Mouse (Mus musculus): Measurements from ENCODE around the gene Nodal. TPM values are rescaled to one million over a fixed set of nuclear protein-coding genes. Genes with fewer than 3 reads are reported as not detected.

Gene Nodal
- total and polyA plus RNA-seq, 2 experiments = 0.06 to 0.18 TPM

DNA sequence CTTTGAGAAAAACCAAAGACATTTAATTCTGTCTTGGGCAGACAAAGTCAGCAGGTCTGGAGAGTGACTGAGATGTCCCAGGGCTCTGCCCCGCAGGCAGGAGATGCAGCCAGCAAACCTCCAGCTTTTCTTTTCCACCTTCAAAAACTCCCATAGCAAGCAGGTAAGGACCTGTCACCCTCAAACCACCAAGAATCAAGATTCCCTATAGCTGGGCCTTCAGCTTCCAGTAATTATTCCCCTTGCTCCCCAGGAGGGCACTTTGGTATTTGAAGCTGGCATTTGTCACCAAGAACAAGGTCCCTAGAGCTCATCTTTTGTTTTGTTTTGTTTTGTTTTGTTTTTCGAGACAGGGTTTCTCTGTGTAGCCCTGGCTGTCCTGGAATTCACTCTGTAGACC is 726 bp upstream of the Nodal start:
- H3K79me2 ChIP-seq (ENCODE audit: control insufficient read depth, insufficient read depth, low read length) = no peaks in the 10 kb centered on the region
- H3K4me1 ChIP-seq (ENCODE audit: control insufficient read depth, insufficient read depth, low read length) = peaks cover 12% of the 10 kb centered on the region
- DNase-seq (ENCODE audit: extremely low read depth, low read depth, low spot score) = no peak
- 91% methylated on average over 2 of the region's 2 CpGs for WGBS
- no peaks in the 10 kb centered on the region for H3K36me3 ChIP-seq (ENCODE audit: control insufficient read depth, insufficient read depth, low read length)
- H3K4me3 ChIP-seq (ENCODE audit: insufficient read depth, low read depth, low read length) = no peak overlapping the region
- TF ChIP-seq POLR2A (IDR thresholded peaks at IDR 0.05; ENCODE audit: extremely low read depth, insufficient read depth, low read length) (no peak), CTCF (IDR thresholded peaks at IDR 0.05; ENCODE audit: low read depth, low read length) (no peak)
- H3K27me3 ChIP-seq (ENCODE audit: control insufficient read depth, insufficient read depth, low read length) = no peaks in the 10 kb centered on the region
- no peak overlapping the region for H3K27ac ChIP-seq (replicated peaks; ENCODE audit: insufficient read depth, low read depth, low read length)
- H3K9ac ChIP-seq (ENCODE audit: low read depth, low read length) = no peak overlapping the region

DNA sequence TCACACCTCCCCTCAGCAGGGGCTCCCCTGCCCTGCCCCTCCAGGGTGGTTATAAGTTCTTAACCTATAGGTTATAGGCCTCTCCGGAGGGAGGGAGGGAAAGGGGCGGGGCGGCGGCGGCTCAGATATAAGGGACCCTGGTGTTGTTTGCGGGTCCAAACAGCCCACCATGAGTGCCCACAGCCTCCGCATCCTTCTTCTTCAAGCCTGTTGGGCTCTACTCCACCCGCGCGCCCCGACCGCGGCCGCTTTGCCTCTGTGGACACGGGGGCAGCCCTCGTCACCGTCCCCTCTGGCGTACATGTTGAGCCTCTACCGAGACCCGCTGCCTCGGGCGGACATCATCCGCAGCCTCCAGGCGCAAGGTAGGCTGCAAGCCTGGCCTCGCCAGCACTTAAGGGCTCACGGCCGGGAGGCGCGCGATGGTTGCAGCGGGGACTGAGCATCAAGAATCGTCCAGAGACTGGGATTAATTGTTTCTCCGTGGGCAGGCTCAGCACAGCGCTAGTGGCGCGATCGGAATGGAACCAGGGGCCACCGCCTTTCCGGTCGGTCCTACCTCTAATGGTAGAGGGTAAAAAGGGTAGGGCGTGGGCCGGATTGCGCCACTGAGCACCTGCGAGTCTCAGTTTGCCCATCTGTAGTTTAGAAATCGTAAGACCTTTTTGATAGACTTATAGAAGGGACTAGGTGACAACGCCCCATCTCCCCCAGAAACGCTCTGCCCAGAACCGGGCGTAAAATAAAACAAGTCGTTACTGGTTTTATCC is 544 bp downstream of the Nodal start:
- Histone ChIP-seq H3K4me1 (ENCODE audit: control insufficient read depth, insufficient read depth, low read length) (peaks cover 14% of the 10 kb centered on the region; the same call in 1 of the 2 replicates), H3K79me2 (ENCODE audit: control insufficient read depth, insufficient read depth, low read length) (no peaks in the 10 kb centered on the region), H3K36me3 (ENCODE audit: control insufficient read depth, insufficient read depth, low read length) (no peaks in the 10 kb centered on the region), H3K9ac (ENCODE audit: low read depth, low read length) (no peak overlapping the region), H3K27ac (replicated peaks; ENCODE audit: insufficient read depth, low read depth, low read length) (no peak overlapping the region), H3K27me3 (ENCODE audit: control insufficient read depth, insufficient read depth, low read length) (no peaks in the 10 kb centered on the region), H3K4me3 (ENCODE audit: insufficient read depth, low read depth, low read length) (peak overlapping the region; percentile 23; the same call in 1 of the 2 replicates)
- 26% methylated on average over 50 of the region's 50 CpGs for WGBS
- DNase-seq (ENCODE audit: extremely low read depth, low read depth, low spot score) = no peak
- TF ChIP-seq CTCF (IDR thresholded peaks at IDR 0.05; ENCODE audit: low read depth, low read length) = no peak
- TF ChIP-seq POLR2A (IDR thresholded peaks at IDR 0.05; ENCODE audit: extremely low read depth, insufficient read depth, low read length) = no peak

DNA sequence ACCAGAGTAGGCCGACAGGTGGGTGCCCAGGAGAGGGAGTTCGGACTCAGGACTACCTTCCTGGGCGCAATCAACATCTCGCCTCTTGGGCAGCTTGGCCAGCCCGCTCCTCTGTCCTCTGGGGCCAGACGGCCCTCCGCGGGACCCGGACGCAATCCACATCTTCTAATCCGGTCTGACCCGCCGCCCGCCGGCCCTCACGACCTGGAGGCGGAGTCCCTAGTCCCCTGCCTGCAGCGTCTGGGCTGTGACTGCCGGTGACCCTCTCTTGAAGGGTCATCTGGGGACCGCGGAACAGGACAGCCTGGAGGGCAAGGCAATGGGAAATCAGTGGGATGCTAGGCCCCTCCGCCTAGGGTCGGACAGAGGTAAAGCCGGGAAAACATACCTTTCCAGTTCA is 1.4 kb downstream of the Nodal start:
- Histone ChIP-seq H3K4me3 (ENCODE audit: insufficient read depth, low read depth, low read length) (no peak overlapping the region), H3K9ac (ENCODE audit: low read depth, low read length) (no peak overlapping the region), H3K36me3 (ENCODE audit: control insufficient read depth, insufficient read depth, low read length) (no peaks in the 10 kb centered on the region), H3K27me3 (ENCODE audit: control insufficient read depth, insufficient read depth, low read length) (no peaks in the 10 kb centered on the region), H3K27ac (replicated peaks; ENCODE audit: insufficient read depth, low read depth, low read length) (no peak overlapping the region), H3K79me2 (ENCODE audit: control insufficient read depth, insufficient read depth, low read length) (no peaks in the 10 kb centered on the region), H3K4me1 (ENCODE audit: control insufficient read depth, insufficient read depth, low read length) (peaks cover 16% of the 10 kb centered on the region; the same call in 1 of the 2 replicates)
- no peak for TF ChIP-seq CTCF (IDR thresholded peaks at IDR 0.05; ENCODE audit: low read depth, low read length)
- TF ChIP-seq POLR2A (IDR thresholded peaks at IDR 0.05; ENCODE audit: extremely low read depth, insufficient read depth, low read length) = no peak
- no peak for DNase-seq (ENCODE audit: extremely low read depth, low read depth, low spot score)
- 57% methylated on average over 24 of the region's 24 CpGs for whole genome bisulfite sequencing

- Histone ChIP-seq H3K27ac (replicated peaks; ENCODE audit: insufficient read depth, low read depth, low read length) (no peak overlapping the region), H3K4me1 (ENCODE audit: control insufficient read depth, insufficient read depth, low read length) (peaks cover 22% of the 10 kb centered on the region), H3K27me3 (ENCODE audit: control insufficient read depth, insufficient read depth, low read length) (no peaks in the 10 kb centered on the region), H3K9ac (ENCODE audit: low read depth, low read length) (no peak overlapping the region), H3K79me2 (ENCODE audit: control insufficient read depth, insufficient read depth, low read length) (no peaks in the 10 kb centered on the region), H3K4me3 (ENCODE audit: insufficient read depth, low read depth, low read length) (no peak overlapping the region), H3K36me3 (ENCODE audit: control insufficient read depth, insufficient read depth, low read length) (no peaks in the 10 kb centered on the region)
- 69% methylated on average over 4 of the region's 4 CpGs for WGBS
- DNase-seq (ENCODE audit: extremely low read depth, low read depth, low spot score) = no peak
- TF ChIP-seq CTCF (IDR thresholded peaks at IDR 0.05; ENCODE audit: low read depth, low read length) (no peak), POLR2A (IDR thresholded peaks at IDR 0.05; ENCODE audit: extremely low read depth, insufficient read depth, low read length) (no peak)
Observed at GRCm38 (mm10) chr10:61420011-61420410, 2.2 kb downstream of the Nodal start.

DNA sequence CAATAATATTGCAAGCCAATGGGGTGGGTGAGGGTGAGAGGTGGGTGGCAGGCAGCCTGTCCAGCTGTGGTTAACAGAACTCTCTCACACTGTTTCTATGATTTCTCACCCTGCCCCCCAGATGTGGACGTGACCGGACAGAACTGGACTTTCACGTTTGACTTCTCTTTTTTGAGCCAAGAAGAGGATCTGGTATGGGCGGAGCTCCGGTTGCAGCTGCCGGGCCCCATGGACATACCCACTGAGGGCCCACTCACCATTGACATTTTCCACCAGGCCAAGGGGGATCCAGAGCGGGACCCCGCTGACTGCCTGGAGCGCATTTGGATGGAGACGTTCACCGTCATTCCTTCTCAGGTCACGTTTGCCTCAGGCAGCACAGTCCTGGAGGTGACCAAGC is 5.1 kb downstream of the Nodal start:
- peak overlapping the region; percentile 58 for H3K9ac ChIP-seq (ENCODE audit: low read depth, low read length)
- H3K36me3 ChIP-seq (ENCODE audit: control insufficient read depth, insufficient read depth, low read length) = no peaks in the 10 kb centered on the region
- peak overlapping the region; percentile 88 for H3K27ac ChIP-seq (replicated peaks; ENCODE audit: insufficient read depth, low read depth, low read length)
- TF ChIP-seq CTCF (IDR thresholded peaks at IDR 0.05; ENCODE audit: low read depth, low read length) (no peak), POLR2A (IDR thresholded peaks at IDR 0.05; ENCODE audit: extremely low read depth, insufficient read depth, low read length) (no peak)
- whole genome bisulfite sequencing = 46% methylated on average over 12 of the region's 12 CpGs
- H3K27me3 ChIP-seq (ENCODE audit: control insufficient read depth, insufficient read depth, low read length) = no peaks in the 10 kb centered on the region
- peaks cover 43% of the 10 kb centered on the region for H3K4me1 ChIP-seq (ENCODE audit: control insufficient read depth, insufficient read depth, low read length)
- H3K4me3 ChIP-seq (ENCODE audit: insufficient read depth, low read depth, low read length) = peak overlapping the region; percentile 35
- H3K79me2 ChIP-seq (ENCODE audit: control insufficient read depth, insufficient read depth, low read length) = no peaks in the 10 kb centered on the region
- DNase-seq (ENCODE audit: extremely low read depth, low read depth, low spot score) = peak; percentile 77

- Histone ChIP-seq H3K4me3 (ENCODE audit: insufficient read depth, low read depth, low read length) (peak overlapping the region; percentile 35), H3K36me3 (ENCODE audit: control insufficient read depth, insufficient read depth, low read length) (no peaks in the 10 kb centered on the region), H3K27me3 (ENCODE audit: control insufficient read depth, insufficient read depth, low read length) (no peaks in the 10 kb centered on the region), H3K27ac (replicated peaks; ENCODE audit: insufficient read depth, low read depth, low read length) (peak overlapping the region; percentile 88), H3K9ac (ENCODE audit: low read depth, low read length) (peak overlapping the region; percentile 58), H3K79me2 (ENCODE audit: control insufficient read depth, insufficient read depth, low read length) (no peaks in the 10 kb centered on the region), H3K4me1 (ENCODE audit: control insufficient read depth, insufficient read depth, low read length) (peaks cover 44% of the 10 kb centered on the region)
- peak; percentile 99 for DNase-seq (ENCODE audit: extremely low read depth, low read depth, low spot score)
- no peak for TF ChIP-seq POLR2A (IDR thresholded peaks at IDR 0.05; ENCODE audit: extremely low read depth, insufficient read depth, low read length)
- peak; percentile 82 for TF ChIP-seq CTCF (IDR thresholded peaks at IDR 0.05; ENCODE audit: low read depth, low read length)
- WGBS = 12% methylated on average over 10 of the region's 10 CpGs
Observed at GRCm38 (mm10) chr10:61423289-61423688, 5.5 kb downstream of the Nodal start.

All from liver, adult 2 months (tissue).